Mouse (Mus musculus): Measurements from ENCODE around the gene Ephb1.

- TF ChIP-seq GATA1 (IDR thresholded peaks at IDR 0.05; ENCODE audit: borderline replicate concordance, low read length) (no peak), FLI1 (IDR thresholded peaks at IDR 0.05; ENCODE audit: low read length) (no peak)
These were observed 372.1 kb downstream of the Ephb1 start for GRCm38 (mm10) chr9:101982378-101982777.

Measured in megakaryocyte, embryonic 14.5 days (primary cell).